Mouse (Mus musculus) kidney, embryonic 16.5 days (tissue): ENCODE measurements around the gene Ifi203. TPM values are rescaled to one million over a fixed set of nuclear protein-coding genes. Genes with fewer than 3 reads are reported as not detected.
"Not testable (repeated sequence)": the region's sequence is repeated elsewhere in the genome, so short reads cannot be mapped to it uniquely, and the experiment has no call there.

Experiments used
- ATAC-seq: fragments of 200-750 bp; cut with Nextera tagmentation; 2 replicates; pipeline ENCODE4 v1.8.0; 2017; ENCODE audit warnings: moderate TSS enrichment; ENCODE audit not compliant: low FRiP score, low TSS enrichment
- H3K27ac ChIP-seq: fragments of 300-500 bp; sonication (generic); 2 replicates; pipeline ENCODE4 v1.5.1; 2014; ENCODE audit warnings: low read length
- H3K27me3 ChIP-seq: fragments of 300-500 bp; sonication (generic); 2 replicates; pipeline ENCODE4 v1.6.1; 2014; ENCODE audit warnings: low read length, control low read depth, mixed read lengths; ENCODE audit not compliant: insufficient read depth
- H3K36me3 ChIP-seq: fragments of 300-500 bp; sonication (generic); 2 replicates; pipeline ENCODE4 v1.6.1; 2014; ENCODE audit warnings: low read length, control low read depth, mixed read lengths; ENCODE audit not compliant: insufficient read depth
- H3K4me1 ChIP-seq: fragments of 300-500 bp; sonication (generic); 2 replicates; pipeline ENCODE4 v1.6.1; 2014; ENCODE audit warnings: low read length, control low read depth, mixed read lengths; ENCODE audit not compliant: insufficient read depth
- H3K4me2 ChIP-seq: fragments of 300-500 bp; sonication (generic); replicated peaks from 2 replicates; pipeline ENCODE4 v1.6.1; 2014; ENCODE audit warnings: low read depth, low read length
- H3K4me3 ChIP-seq: fragments of 300-500 bp; sonication (generic); 2 replicates; pipeline ENCODE4 v1.5.1; 2014; ENCODE audit warnings: mild to moderate bottlenecking, low read length
- H3K9ac ChIP-seq: fragments of 300-500 bp; sonication (generic); replicated peaks from 2 replicates; pipeline ENCODE4 v1.6.1; 2014; ENCODE audit warnings: low read length
- H3K9me3 ChIP-seq: fragments of 300-500 bp; sonication (generic); 2 replicates; pipeline ENCODE4 v1.6.1; 2016; ENCODE audit warnings: low read length, control low read depth
- WGBS: fragments of 180-500 bp; shearing (Covaris S2); extraction: QIAGEN DNeasy Blood & Tissue Kit; methylation state at CpG from one replicate; pipeline ENCODE4 v1.1.7; 2014; 5-methylcytosine and 5-hydroxymethylcytosine counted together
- polyA plus RNA-seq: library from polyadenylated mRNA; unstranded; fragments of >200 nt; fragmentation: Nextera tagmentation; extraction: Ambion mirVana; gene quantifications from 2 replicates; pipeline ENCODE4 v1.2.1, GENCODE M21; 2015

Gene Ifi203
- polyA plus RNA-seq, 1 experiment from 2014 or later = 0.66 TPM

DNA sequence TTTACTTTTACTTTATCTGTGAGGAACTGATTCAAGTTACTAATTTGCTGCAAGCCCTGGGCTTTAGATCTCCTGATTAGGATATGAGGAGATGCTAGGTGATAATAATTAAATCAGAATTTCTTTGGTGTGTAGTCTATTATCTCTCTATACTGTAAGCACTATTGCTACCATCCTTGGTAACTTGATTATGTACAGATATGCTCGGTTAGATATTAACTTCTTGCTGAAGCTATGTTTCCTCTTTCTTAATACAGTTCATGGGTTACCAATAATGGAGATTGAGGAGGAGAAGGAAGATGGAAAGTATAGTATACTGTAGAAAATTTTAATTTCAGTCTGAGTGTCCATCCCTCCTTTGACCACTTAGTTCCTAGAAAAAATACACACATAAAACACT, 11.1 kb upstream of the Ifi203 start:
- Histone ChIP-seq H3K27me3 (no peaks in the 10 kb centered on the region), H3K9me3 (no peaks in the 10 kb centered on the region), H3K36me3 (no peaks in the 10 kb centered on the region), H3K4me1 (no peaks in the 10 kb centered on the region), H3K4me2 (no peak overlapping the region), H3K4me3 (no peak overlapping the region), H3K27ac (no peak overlapping the region), H3K9ac (no peak overlapping the region)
- WGBS = 82% methylated on average over 1 of the region's 1 CpGs
- ATAC-seq = no peak

DNA sequence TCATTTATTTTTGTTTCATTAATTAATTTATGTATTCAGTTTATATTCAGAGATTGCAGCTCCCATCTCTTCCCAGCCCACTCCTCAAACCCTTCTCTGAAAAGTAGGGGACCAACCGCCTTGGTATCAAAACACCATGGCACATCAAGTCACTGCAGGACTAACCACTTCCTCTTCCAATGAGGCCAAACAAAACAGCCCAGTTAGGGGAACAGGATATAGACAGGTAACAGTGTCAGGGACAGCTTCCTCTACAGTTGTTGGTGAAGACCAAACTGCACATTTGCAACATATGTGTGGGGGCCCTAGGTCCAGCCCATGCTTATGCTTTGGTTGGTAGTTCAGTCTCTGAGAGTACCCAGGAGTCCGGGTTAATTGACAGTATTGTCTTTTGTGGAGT, 6.6 kb upstream of the Ifi203 start:
- 81% methylated on average over 2 of the region's 2 CpGs for WGBS
- not testable (repeated sequence) for H3K9me3 ChIP-seq, H3K27me3 ChIP-seq, H3K27ac ChIP-seq, H3K36me3 ChIP-seq, H3K9ac ChIP-seq, H3K4me1 ChIP-seq, H3K4me3 ChIP-seq, H3K4me2 ChIP-seq, ATAC-seq

DNA sequence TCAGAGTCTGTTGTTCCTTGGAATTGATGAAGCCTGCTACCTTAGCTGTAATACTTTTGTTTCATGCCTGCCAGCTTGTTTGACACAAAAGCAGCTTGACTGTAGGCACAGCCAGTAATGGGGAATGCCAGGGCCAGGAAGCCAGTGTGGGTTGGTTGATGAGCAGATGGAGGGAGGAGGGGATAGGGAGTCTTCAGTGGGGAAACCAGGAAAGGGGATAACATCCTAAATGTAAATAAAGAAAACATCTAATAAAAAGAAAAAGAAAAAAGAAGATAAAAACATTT, 251 bp upstream of the Ifi203 start:
- not testable (repeated sequence) for H3K9ac ChIP-seq, H3K4me2 ChIP-seq, ATAC-seq, H3K36me3 ChIP-seq, H3K27me3 ChIP-seq, H3K9me3 ChIP-seq, H3K4me1 ChIP-seq, H3K27ac ChIP-seq, H3K4me3 ChIP-seq

DNA sequence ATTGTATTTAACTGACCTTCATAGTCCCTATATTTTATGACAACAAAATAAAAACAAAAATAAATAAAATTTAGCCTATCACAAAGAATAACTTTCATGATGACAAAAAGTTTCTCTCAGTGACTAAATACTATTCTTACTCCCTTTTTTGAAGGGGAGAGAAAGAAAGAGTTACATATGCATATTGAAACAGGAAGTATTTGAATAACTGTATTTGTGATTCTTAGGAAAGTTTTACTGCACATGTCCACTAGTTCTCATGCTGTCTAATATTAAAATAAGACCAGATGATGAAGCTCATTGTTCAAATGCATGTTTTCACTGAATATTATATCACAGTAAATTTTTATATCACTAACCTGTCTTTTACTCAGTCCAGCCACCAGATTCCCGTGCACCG, 950 bp downstream of the Ifi203 start:
- WGBS = 89% methylated on average over 2 of the region's 2 CpGs
- H3K9me3 ChIP-seq, H3K4me1 ChIP-seq, H3K9ac ChIP-seq, H3K4me2 ChIP-seq, H3K27ac ChIP-seq, ATAC-seq, H3K36me3 ChIP-seq, H3K27me3 ChIP-seq, H3K4me3 ChIP-seq: not testable (repeated sequence)

DNA sequence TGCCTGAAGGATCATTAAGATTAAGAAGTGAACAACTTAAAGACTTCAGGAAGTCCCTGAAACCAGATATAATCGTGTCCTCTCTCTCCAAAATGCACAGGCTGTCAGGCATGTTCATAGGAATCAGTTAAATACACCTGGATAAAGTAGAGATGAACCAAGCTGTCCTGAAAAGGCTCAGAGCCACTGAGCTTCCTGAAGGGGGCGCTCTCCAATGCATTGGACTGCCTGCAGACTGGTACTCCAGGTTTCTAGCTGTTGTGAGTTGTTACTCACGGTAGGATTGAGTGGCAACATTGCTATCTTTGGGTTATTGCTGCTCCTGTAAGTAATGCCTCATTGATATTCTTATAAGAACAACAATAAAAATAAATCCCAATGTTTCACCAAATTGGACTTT, 23.2 kb downstream of the Ifi203 start:
- H3K4me2 ChIP-seq, ATAC-seq, H3K4me1 ChIP-seq, H3K9me3 ChIP-seq, H3K36me3 ChIP-seq, H3K9ac ChIP-seq, H3K27me3 ChIP-seq, H3K4me3 ChIP-seq, H3K27ac ChIP-seq: not testable (repeated sequence)
- 74% methylated on average over 2 of the region's 3 CpGs for WGBS

DNA sequence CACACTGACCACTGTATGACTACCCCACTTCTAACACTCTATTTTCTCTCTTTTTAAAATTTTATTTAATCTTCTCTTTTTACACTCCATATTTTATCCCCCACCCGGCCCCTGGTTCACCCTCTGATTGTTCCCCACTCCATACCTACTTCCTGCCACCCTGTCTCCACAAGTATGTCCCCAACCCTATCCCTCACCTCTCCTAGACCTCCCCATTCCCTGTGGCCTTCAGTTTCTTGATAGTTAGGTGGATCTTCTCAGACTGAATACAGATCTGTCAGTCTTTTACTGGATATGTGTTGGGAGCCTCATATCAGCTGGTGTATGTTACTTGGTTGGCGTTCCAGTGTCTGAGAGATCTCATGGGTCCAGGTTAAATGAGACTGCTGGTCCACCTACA, 27.9 kb downstream of the Ifi203 start:
- Histone ChIP-seq H3K4me3 (no peak overlapping the region), H3K4me2 (no peak overlapping the region), H3K4me1 (no peaks in the 10 kb centered on the region), H3K9ac (no peak overlapping the region), H3K9me3 (no peaks in the 10 kb centered on the region), H3K36me3 (no peaks in the 10 kb centered on the region), H3K27ac (no peak overlapping the region), H3K27me3 (no peaks in the 10 kb centered on the region)
- WGBS = 91% methylated on average over 2 of the region's 2 CpGs
- ATAC-seq = no peak

DNA sequence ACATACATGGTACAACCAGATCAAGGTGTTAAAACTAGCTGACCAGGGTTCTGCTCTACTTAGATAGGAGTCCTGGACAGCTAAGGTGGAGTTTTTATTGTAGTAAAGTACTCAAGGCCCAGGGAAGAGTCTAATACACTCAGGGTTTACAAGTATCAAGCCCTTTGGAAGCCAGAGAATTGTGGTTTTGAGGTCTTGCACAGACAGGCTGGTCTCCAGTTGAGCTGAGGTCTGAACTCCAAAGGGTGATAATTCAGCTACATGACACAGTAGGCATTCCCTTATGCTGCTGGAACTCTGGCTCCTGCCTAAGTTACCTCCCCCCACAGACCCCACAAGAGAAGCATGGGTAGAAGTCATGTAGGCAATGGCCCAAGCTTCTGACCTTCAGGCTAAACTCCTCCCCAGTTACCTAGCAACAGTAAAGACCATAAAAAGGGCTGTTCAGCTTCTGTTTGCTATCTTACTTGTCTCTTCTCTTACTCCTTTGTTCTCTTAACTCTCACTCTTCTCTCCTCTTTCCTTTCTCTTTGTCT, 29.1 kb downstream of the Ifi203 start:
- not testable (repeated sequence) for ATAC-seq, H3K4me2 ChIP-seq, H3K9ac ChIP-seq, H3K36me3 ChIP-seq, H3K4me3 ChIP-seq, H3K27ac ChIP-seq, H3K9me3 ChIP-seq, H3K4me1 ChIP-seq, H3K27me3 ChIP-seq

DNA sequence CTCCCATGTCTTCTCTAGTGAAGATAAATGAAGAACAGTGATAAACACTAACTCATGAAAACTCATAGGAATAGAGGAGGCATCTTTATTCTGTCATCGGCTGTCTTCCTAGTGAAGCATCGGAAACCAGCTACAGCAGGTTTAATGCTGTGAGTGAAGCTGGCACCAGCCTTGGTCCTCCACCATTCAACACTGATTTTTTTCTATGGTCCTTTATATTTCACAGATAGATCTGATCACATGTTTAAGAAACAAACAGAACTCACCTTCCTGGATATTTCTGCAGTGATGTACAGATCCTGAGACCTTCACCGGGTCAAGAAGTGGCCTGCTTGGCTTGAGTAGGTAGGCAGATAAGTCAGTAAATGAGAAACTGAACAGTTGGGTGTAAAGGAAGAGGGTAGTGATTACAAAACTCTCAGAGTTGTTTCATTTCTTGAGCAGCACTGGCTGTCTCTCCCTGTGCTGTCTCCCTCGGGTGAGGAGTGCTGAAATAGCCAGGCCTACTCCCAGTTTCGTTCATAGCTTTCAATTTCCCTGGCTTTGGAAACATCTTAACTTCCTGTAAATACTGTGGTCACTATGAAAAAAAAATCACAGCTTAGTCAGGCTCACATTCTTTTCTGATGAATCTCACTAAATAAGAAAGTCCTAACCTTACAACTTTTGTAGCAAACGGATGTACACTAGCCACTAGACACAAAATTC, 29.8 kb downstream of the Ifi203 start, which contains the start of gene Ifi211:
Ifi211 (minus strand) TSS at position 499 of the 708 bp plus-strand sequence.
- not testable (repeated sequence) for H3K27me3 ChIP-seq, H3K36me3 ChIP-seq, H3K27ac ChIP-seq, H3K4me2 ChIP-seq, H3K9ac ChIP-seq, H3K4me3 ChIP-seq, ATAC-seq, H3K4me1 ChIP-seq, H3K9me3 ChIP-seq
- 76% methylated on average over 6 of the region's 6 CpGs for WGBS

DNA sequence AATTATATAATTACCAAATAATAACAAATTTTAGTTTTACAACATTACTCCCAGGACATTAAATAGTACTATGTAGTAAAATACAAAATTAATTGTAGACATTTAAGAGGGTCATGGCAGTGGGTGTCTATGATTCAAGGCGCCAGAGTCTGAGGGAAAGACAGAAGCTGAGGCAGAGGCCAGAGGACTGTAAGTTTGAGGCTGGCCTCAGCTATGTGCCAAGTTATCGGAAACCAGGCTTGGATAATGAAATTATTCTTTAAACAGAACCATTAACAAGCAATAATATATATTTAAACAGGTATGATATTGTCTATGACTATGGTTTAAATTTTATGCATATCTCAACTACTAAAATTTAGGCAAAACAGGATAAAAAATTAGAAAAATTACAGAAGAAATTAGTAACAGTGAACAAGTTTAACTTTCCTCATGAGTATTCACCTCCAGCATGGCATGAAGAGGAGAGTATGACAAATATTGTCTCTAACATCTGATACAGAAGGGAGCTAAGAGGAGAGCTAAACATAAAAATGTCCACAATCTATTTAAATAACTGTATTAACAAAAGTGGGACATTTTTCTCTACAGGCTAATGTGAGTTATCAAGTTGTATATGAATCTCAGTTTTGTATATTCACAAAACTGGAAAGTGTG, 30.5 kb downstream of the Ifi203 start:
- no peak overlapping the region for H3K9ac ChIP-seq
- H3K4me2 ChIP-seq = no peak overlapping the region

DNA sequence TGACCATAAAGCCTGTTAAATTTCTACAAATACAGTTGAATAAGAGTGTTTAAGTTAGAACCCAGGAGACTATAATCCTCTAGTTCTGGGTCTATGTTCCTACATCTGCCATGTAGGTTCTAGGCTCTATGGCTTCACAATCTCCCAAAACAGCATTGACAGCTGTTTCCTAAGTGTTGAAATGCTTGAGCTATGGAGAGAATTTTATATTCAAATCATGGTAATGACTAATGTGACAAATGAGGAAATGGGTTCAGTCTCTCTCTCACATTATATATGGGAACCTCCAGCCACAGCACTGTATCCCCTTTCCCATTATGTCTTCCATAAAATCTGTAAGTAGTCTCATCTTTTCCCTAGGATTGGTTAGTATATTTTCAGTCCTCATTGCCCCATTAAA, 34.1 kb downstream of the Ifi203 start:
- H3K4me2 ChIP-seq, H3K4me1 ChIP-seq, H3K4me3 ChIP-seq, H3K36me3 ChIP-seq, H3K9ac ChIP-seq, H3K9me3 ChIP-seq, H3K27ac ChIP-seq, H3K27me3 ChIP-seq, ATAC-seq: not testable (repeated sequence)

More for the DNA sequence above, 30.5 kb downstream of the Ifi203 start:
- Histone ChIP-seq H3K27me3 (no peaks in the 10 kb centered on the region), H3K36me3 (no peaks in the 10 kb centered on the region), H3K4me3 (no peak overlapping the region), H3K4me1 (no peaks in the 10 kb centered on the region), H3K27ac (no peak overlapping the region), H3K9me3 (no peaks in the 10 kb centered on the region)
- 80% methylated on average over 2 of the region's 2 CpGs for WGBS
- no peak for ATAC-seq
